Mouse (Mus musculus): ENCODE data around the gene Dsp.

Dsp gene

DNA sequence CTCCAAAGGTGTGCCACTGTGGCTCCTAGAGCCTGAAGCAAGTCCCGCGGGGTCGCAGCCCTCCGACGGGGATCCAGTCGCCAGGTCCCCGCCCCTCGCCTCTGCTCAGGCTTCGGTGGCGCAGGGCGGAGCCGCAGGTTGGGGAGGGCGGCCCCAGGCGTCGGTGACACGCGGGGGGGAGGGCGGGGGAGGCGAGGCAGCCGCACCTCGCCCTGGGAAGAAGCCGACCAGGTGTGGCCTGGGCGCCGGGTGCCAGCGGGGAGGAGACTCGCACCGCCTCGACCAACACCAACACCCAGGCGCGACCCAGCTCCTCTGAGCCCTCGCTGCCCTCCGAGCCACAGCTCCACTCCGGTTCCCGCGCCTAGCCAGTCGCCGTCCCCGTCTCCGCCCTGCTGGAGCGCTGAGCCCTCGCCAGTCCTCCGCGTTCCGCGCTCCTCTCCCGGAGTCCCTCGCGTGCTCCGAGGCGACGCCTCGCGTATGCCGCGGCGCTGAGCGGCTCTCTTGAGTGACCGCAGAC is at the start of gene Dsp:
Gene Dsp (plus strand): TSS at position 226 of the 520 bp plus-strand sequence.
- DNase-seq (ENCODE audit: low spot score in 2 of 2), result peak; percentile 6 to 18

DNA sequence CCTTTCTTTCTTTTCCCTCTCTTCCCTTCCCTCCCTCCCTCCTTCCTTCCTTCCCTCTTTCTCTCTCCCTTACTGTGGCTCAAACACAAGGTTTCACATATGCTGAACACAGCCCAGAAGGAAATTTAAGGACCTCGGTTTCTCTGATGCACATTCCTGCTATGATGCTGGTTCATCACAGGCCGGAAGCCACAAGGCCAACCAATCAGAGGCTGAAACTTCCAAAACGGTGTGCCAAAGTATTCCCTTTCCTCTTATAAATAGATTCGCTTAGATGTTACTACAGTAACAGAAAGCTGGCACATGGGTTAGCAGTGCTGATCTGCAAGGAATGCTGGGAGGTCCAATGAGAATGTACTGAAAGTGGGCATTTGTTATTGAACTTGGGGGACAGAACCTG is 47.7 kb upstream of the Dsp start:
- DNase-seq (ENCODE audit: low spot score in 2 of 2), result no peak

DNA sequence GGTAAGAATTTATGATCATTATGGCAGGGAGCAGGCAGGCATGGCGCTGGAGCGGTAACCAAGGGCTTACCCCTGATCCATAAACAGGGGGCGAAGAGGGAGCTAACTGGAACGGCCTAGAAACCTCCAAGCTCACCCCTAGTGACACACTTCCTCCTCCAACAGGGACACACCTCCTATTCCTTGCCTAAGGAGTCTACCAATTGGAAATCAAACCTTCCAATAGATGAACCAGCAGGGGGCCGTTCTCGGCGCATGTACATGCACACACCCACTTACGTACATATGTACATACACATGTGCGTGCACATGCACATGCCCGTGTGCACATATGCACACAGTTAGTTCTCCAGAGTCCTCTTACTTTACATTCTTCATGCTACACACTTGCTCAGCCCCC is 46.6 kb upstream of the Dsp start:
- DNase-seq (ENCODE audit: low spot score in 2 of 2), result no peak

DNA sequence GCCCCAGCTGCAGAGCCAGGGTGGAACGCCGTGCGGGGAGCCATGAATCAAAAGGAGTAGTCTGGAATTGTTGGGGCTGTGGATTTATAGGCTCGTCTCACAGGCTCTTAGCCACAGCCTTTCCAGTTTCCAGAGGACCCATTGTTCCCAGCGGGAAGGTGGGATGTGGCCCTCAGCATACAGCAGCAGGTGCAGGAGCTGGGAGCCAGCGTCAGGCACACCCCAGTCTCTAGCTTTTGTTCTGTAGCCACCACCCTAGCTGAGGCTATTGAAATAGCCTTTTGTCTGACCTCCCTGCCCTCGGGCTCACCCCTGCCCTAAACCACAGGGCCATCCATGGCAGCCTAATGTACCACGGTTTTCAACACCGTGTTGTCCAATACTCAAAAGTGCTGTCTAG is 42.0 kb upstream of the Dsp start:
- no peak for DNase-seq (ENCODE audit: low spot score in 2 of 2)

DNA sequence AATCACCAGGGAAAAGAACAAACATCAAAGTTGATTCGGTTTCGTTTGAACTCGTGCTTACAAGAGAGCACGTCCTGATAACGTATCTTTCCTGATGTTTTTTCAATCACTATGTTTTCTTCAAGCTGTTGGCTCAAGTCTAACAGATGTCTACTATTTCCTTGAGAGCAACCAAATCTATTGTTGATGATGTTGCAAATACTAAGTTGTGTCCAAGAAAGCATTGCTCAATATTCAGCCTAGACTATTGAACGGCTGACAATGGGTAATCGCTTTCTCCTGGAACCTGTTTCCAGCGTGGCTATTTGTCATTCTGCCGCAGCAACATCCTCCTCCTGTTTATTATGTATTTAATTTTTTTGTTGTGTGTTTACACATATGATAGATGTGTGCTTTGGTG is 28.8 kb upstream of the Dsp start:
- DNase-seq (ENCODE audit: low spot score in 2 of 2), result no peak

DNA sequence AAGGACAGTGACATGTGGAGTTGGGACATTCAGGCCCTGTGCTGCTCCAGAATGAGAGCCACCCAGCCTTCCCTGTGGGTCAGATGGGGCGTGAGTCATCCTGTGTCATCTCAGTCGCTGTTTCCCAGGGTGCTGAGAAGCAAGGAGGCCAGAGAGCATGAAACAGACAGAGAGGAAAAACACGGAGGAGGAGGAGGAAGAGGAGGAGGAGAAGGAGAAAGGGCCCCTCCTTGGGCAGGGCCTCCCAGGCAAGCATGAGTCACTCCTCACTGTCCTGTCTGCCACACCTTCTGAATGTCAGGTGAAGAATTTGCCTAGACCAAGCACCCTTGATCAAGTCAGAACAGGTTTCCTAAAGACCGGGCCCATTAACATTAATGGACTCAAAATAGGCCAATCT is 27.4 kb upstream of the Dsp start:
- no peak for DNase-seq (ENCODE audit: low spot score in 2 of 2)

DNA sequence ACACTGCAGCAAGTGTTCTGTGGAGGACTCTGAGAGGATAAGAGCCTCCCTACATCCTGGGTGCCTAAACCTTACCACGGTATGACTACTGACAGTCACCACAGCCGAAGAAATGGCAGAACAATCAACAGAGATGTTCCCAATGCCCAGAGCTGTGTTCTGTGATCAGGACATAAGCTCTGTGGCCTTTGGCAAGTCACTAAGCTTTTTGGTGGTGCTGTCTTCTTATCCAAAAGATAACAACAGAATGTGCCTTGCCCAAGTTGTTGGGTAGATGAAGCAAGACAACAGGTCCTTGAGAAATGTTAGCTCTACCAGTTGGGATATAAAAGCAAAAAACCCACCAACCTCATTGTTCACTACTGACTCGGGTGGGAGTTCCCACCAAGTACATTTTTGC is 23.4 kb upstream of the Dsp start:
- DNase-seq (ENCODE audit: low spot score in 2 of 2), result no peak

DNA sequence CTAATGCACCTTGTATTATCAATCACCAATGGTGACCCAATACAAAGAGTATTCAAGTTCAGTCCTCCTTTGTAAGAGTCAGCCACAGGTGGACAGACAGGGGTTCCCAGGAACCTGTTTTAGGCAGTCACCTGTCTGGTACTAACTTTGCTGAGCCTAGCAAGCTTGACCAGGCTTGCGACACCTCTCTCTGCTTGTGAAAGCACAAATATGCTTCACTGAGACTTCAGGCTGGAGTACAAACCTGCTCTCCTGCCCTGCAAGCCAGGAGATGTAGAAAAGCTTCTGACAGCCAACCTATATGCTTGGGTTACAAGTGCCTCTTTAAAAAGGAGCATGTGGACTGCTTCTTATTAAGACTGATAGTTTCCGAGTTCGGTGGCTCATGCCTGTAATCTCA is 22.8 kb upstream of the Dsp start:
- DNase-seq (ENCODE audit: low spot score in 2 of 2), result no peak

DNA sequence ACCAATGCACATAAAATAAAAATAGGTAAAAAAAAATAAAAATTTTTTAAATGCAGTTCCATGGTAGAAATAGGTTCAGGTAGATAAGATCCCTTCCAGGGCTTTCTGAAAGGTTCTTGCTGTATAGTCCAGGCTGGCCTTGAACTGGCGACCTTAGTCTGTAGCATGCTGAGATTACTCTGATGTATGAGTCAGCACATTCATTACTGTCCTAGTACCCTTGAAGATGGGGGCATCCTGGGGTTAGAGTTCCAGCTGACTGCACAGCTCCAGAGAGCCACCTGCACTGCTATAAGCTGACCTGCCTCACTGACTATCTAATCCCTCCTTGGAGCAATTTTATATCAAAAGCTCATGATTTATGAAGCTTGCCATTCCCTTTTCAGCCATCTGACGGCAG is 21.6 kb upstream of the Dsp start:
- no peak for DNase-seq (ENCODE audit: low spot score in 2 of 2)

DNA sequence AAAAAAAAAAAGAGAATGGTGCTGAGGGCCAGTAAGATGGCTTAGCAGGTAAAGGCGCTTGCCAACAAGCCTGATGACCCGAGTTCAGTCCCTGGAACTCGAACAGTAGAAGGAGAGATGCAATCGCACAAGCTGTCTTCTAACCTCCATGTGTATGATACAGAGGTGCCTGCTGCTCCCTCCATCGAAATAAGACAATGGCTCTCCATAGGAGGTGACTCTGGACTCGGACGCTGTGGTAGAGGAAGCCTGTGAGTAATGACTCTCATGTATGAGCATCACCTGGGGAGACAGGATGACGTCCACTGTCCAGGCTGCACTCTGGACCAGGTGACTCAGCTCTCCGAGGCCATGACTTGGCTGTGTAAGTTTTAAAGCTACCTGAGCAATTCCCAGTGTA is 21.0 kb upstream of the Dsp start:
- DNase-seq (ENCODE audit: low spot score in 2 of 2), result no peak

DNA sequence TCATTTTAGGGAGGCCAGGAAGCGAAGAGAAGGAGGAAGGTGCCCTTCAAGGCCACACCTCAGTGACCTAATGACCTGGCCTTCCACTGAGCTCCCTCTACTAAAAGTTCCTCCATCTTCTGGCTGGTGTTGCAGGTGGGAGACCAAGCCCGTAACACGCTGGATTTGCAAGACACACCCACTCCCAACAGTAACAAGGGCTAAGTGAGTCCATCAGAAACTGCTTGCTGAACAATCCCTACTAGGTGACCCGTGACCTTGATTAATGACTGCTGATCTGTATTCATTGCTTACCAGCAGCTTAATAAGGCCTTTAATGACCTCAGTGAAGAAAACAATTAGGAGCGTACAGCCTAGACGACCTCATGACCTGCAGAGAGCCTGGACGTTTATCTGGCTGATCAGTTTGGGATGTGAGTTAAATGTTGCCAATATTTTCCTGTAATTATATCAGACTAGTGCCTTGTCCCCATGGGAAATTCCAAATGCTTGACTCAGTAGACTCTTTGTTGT is 18.0 kb upstream of the Dsp start:
- no peak for DNase-seq (ENCODE audit: low spot score in 2 of 2)

DNA sequence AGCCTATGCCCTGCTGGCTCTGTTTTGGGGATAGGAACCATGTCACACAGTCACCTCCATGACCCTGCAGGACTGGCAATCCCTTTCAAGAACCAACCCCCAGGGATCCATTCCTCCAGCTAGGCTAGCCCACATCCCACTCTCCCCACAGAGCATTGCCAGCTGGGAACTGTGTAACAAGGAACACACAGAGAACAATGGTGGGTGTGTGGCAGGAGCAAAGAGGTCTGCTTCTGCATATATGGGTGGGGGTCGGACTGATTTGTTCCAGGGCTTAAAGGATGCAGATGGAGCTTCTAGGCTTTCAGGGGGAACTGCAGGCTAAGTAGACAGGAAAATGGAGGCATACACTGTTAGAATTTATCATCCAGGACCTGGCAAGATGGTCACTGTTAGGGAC is 10.6 kb upstream of the Dsp start:
- no peak for DNase-seq (ENCODE audit: low spot score in 2 of 2)

DNA sequence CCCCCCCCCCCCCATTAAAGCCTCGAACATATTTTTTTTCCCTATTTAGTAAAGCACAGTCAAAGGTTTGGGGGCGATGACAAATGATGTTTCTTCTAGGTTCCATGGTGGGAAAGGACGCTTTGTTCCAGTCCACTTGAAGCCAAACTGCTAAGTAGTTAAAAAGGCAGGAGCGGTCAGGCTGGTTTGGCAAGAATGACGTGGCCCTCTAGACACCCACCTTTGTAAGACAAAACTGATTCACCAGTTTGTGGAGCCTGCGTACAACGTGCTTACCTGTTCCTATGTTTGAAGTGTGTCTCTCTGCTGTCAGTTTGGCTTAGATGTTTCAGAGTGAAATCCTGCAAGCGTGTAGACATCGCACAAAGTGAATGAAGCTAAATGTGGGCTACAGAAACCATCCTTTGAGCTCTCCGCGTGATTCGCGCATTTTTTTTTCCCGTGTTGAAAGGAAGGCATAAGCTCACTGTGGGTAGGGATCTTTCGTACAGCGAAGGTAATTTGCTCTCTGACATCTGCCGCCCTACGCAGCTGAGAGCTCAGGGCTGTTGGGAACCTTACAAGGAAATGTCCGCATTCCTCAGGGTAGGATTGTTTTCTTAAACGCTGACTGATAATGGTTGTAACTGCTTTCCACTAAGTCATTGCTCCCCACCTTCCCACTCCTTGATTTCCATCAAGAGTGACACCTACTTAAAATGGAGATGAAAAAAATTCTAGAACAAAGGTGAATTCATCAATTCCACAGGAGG is 6.0 kb upstream of the Dsp start:
- no peak for DNase-seq (ENCODE audit: low spot score in 2 of 2)

DNA sequence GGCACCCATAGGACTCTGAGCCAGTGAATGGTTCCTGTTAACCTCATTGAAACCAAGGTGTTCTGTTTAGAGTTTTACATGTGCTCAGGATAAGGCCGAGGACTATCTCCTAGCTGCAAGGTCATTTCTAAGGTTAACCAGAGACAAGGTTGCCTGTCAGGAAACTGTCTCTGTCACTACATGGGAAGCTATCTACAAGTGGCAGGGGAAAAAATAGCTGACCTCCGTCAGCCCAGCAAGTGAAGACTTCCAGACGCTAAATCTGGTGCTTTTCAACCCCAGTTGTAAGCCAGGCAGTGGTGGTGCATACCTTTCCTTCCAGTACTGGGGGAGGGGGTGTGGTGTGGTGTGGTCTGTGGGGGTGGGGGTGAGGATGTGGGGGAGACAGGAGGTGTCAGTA is 2.7 kb upstream of the Dsp start:
- DNase-seq (ENCODE audit: low spot score in 2 of 2), result no peak

DNA sequence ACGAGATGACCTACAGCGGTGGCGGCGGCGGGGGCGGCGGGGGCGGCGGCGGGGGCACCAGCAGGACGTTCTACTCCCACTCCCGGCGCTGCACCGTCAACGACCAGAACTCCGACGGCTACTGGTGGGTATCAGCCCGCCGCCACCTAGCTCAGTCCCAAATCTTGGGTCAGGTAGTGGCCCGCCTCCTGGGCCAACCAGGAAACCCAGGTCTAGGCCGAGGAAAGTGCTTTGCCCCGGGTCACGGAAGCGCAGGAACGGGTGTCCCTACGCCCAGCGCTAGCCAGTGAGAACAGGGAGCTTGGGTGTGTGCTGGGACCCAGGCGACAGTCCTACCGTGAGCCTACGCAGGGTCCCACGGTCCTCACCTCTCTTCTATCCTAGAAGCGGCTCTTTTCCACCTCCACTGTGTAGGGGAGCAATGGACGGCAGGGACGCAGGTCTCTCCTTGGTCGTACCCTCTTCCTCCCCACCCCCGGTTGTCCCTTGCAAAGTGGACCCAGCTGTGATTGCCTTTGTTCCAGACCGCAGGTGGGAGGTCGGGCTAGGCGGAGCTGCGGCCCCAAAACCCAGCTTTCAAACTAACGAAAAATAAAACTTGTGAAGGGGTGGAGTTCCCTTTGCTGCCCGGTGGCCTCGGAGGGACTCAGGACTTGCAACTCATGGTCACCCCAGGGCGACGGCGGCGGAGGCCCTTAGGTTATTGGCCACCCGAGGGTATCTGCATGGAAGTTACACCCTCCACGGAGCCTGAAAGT is 756 bp downstream of the Dsp start:
- DNase-seq (ENCODE audit: low spot score in 2 of 2), result no peak

DNA sequence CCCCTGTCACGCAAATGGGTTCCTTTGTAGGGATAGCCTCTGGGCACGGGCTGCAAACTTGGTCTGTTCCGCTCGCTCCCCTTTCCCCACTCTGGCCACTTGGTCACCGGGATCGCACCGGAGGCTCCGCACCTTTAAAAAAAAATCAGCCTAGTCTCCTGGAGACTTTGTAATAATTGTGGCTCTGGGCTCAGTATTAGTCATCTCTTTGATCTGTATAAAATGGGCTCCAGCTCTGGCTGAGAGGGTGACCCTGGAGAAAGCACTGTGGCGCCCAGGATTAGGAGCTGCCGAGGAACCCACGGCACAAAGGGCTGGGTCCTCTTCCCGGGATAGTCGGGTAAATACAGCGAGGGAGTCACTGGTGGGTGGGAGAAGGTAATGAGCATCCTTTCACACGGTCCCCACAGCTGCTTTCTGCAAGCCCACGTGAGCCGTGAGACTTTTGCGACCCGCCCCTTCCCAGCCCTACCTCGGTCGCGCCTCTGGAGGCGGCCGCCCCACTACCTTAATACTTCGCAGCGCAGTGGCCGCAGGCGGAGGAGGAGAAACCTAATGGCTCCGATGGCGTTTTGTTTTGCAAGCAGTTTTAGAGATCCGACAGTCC is 1.4 kb downstream of the Dsp start:
- DNase-seq (ENCODE audit: low spot score in 2 of 2), result no peak

DNA sequence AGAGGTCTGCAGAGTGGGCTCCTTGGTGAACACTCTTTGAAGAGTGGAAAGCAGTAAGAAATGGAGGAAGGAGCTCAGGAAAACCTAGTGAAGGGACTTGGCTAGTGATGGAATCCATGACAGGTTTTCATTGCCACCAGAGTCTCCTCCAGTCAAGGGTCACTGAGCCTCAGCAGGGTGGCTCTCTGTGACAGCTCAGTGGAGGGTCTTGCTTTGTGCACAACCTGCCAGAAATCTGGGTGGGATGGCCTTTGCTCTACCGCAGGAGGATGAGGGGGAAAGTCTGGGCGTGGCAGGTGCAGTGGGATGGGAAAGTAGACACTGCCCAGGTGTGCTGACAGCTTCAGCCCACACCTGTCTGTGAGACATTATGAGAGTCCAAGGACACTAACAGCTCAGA is 4.4 kb downstream of the Dsp start:
- DNase-seq (ENCODE audit: low spot score in 2 of 2), result no peak

DNA sequence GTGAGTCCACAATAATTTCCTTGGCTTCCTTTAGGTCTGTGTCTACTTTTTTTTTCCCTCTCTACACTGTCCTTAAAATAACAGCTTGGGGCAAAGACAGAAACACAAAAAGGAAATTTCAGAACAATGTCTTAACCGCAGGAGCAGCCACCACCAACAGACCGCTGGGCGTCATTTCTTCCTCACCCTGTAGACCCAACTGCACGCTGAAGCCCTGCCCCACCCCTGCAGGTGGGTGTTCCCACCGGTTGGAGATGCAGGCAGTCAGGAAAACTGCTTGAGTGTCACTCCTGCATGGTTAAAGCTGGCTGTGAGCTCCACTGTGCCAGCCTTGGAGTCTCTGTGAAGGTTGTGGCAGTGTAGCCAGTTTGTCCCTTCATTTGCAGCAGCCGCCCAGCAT is 6.5 kb downstream of the Dsp start:
- DNase-seq (ENCODE audit: low spot score in 2 of 2), result no peak

DNA sequence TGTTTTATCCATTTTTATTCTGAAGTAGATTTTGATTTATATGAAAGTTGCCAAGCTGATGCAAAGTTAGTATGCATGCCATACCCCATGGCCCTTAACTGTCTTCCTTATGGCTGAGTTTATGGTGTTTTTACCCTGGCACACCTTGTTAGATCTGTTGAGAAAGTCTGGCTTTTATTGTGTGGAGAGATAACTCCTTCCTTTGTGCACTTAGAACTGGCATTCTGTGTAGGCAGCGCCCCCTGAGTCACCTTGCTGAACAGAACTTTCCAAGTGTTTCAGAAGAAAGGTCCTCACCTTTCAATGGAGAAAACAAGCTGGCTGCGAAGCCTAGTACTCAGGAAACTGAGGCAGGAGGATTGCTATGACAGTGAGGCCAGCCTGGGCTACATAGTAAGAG is 10.9 kb downstream of the Dsp start:
- DNase-seq (ENCODE audit: low spot score in 2 of 2), result no peak

DNA sequence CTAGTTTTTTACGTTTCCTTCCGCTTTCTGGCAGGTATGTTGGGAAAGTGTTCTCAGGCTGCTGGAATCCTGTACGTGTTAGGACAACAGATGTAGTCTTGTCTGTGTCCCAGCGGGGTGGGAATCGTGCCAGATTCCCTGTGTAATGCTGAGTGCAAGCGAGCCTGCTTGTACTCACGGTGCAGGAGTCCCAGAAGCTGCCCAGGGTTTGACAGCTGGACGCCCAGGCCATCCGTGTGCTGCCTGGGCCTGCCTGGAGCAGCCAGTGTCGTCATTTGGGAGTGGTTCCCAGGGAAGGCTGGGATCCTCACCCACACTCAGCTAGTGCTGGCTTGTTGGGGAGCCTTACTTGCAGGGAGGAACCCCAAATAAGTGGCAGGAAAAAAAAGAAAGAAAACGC is 11.6 kb downstream of the Dsp start:
- DNase-seq (ENCODE audit: low spot score in 2 of 2), result no peak

DNA sequence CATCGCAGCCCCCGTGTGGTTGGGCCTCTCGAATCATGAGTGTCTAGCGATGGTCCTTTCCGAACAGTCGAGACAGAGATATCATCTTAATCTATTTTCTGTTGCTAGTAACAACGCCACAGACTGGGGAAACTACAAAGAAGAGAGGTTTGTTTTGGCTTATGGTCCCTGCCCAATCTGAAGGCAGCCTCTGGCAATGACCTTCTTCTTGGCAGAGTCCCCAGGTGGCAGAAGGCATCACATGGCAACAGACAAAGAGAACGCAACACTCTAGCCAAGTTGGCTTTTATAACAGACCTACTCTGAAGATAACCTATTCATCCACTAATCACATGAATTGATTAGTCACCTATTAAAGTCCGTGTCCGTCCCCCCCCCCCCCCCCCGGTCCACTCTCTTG is 13.8 kb downstream of the Dsp start:
- no peak for DNase-seq (ENCODE audit: low spot score in 2 of 2)

DNA sequence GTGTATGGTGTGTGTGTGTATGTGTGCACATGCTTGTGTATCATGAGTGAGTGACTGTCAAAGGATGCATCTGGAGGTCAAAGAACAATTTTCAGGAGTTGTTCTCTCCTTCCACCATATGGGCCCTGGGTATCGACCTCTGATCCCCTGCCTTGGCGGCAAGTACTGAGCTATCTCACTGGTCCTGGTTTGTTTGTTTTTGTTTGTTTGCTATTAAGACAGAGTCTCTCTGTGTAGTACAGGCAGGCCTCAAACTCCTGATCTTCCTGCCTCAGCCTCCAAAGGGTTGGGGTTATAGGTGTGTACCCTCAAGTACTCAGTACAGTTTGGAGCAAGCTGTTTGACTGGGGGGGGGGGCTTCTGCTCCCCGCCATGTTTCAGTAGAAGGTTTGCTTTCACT is 16.0 kb downstream of the Dsp start:
- no peak for DNase-seq (ENCODE audit: low spot score in 2 of 2)

DNA sequence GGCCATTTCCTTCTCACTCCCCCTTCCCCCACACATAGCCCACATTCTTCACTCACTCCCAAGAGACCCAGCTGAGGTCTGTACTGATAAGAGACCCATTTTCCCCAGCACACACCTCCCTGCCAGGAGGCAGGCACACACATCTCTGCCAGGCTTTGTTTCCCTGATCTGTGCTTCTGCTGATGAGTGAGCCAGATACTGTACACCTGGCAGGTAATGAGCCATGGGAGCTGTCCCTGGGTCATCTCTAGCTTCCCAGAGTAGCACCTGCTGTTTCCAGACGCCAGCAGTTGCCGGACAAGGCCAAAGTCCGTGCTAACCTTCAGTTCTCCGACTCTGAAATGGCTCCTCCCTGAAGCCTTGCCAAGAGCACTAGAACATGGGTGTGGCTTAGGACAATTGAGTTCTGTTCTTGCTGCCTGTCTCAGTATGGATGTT is 19.6 kb downstream of the Dsp start:
- no peak for DNase-seq (ENCODE audit: low spot score in 2 of 2)

All from thymus, postnatal 10 days (tissue).